Mouse (Mus musculus) liver, adult 2 months (tissue): ENCODE results near the gene Klhdc1.

Experiments
- CTCF ChIP-seq: fragments of 200-500 bp; IDR thresholded peaks from 2 replicates; pipeline ENCODE4 v1.5.1; 2011; ENCODE audit warnings: low read depth, low read length, control low read depth
- POLR2A ChIP-seq: fragments of 200-500 bp; IDR thresholded peaks from 2 replicates; pipeline ENCODE4 v1.6.1; 2011; ENCODE audit warnings: low read length, control low read depth; ENCODE audit not compliant: insufficient read depth; ENCODE audit errors: extremely low read depth

- no peak for TF ChIP-seq CTCF
- no peak for TF ChIP-seq POLR2A
Measured at GRCm38 (mm10) chr12:69198985-69199384, 42.0 kb upstream of the Klhdc1 start.
